Mouse (Mus musculus): ENCODE measurements at regions not wholly inside any gene's neighbourhood (a gene's known extent, or its start where the extent isn't known, plus 50 kb on each side); places are given as distances from the start of the nearest gene placed in this dataset.

GRCm38 (mm10) chrX:121301915-121302314, 989.0 kb upstream of the H2afb3 start:
- intact Hi-C loops (cut with DNase I), result no loop called here
- peak; percentile 1 for DNase-seq

- intact Hi-C loops (cut with DNase I), result no loop called here
- DNase-seq, result no peak
These were observed 978.3 kb upstream of the H2afb3 start for GRCm38 (mm10) chrX:121291239-121291638.

GRCm38 (mm10) chrX:121270071-121270470, 957.2 kb upstream of the H2afb3 start:
- DNase-seq, result no peak
- intact Hi-C loops (cut with DNase I), result no loop called here

- no peak for DNase-seq
- intact Hi-C loops (cut with DNase I), result no loop called here
These were observed 956.7 kb upstream of the H2afb3 start for GRCm38 (mm10) chrX:121269620-121270019.

- DNase-seq, result peak; percentile 10
- intact Hi-C loops (cut with DNase I), result no loop called here
These were observed 919.5 kb upstream of the H2afb3 start for GRCm38 (mm10) chrX:121232142-121233000.

Measured in left cerebral cortex, postnatal 4 days (tissue).